Mouse (Mus musculus) E14TG2a.4 (cell line): ENCODE measurements around the gene Cdh15.

ENCODE experiments used
- H3K27me3 ChIP-seq: 2 replicates; pipeline ENCODE4 v1.6.1; 2014; ENCODE audit warnings: low read length, control low read depth; ENCODE audit not compliant: insufficient read depth
- H3K36me3 ChIP-seq: 2 replicates; pipeline ENCODE4 v1.6.1; 2014; ENCODE audit warnings: low read length, control low read depth; ENCODE audit not compliant: insufficient read depth
- H3K4me1 ChIP-seq: replicated peaks from 2 replicates; pipeline ENCODE4 v1.6.1; 2014; ENCODE audit warnings: low read depth, low read length, control low read depth
- H3K4me3 ChIP-seq: replicated peaks from 2 replicates; pipeline ENCODE4 v1.5.1; 2014; ENCODE audit warnings: mild to moderate bottlenecking, low read length
- H3K9me3 ChIP-seq: 2 replicates; pipeline ENCODE4 v1.6.1; 2014; ENCODE audit warnings: low read length, control low read depth
- CTCF ChIP-seq: conservative IDR thresholded peaks from 2 replicates; pipeline ENCODE4 v1.5.1; 2014; ENCODE audit warnings: low read length
- NANOG ChIP-seq: IDR thresholded peaks from 2 replicates; pipeline ENCODE4 v1.6.1; 2014; ENCODE audit warnings: borderline replicate concordance, low read length, mixed read lengths
- POU5F1 ChIP-seq: IDR thresholded peaks from 2 replicates; pipeline ENCODE4 v1.6.1; 2014; ENCODE audit warnings: low read length, borderline replicate concordance

Cdh15 gene

GRCm38 (mm10) chr8:122850641-122851240, 3.0 kb downstream of the Cdh15 start:
- Histone ChIP-seq H3K9me3 (no peaks in the 10 kb centered on the region), H3K36me3 (no peaks in the 10 kb centered on the region), H3K27me3 (peaks cover 24% of the 10 kb centered on the region; the same call in 1 of the 2 replicates), H3K4me1 (peaks cover 31% of the 10 kb centered on the region), H3K4me3 (no peak overlapping the region)
- TF ChIP-seq CTCF (no peak), NANOG (no peak), POU5F1 (no peak)

GRCm38 (mm10) chr8:122851692-122852545, 4.2 kb downstream of the Cdh15 start:
- Histone ChIP-seq H3K4me3 (no peak overlapping the region), H3K27me3 (peaks cover 19% of the 10 kb centered on the region; the same call in 1 of the 2 replicates), H3K4me1 (peaks cover 31% of the 10 kb centered on the region), H3K36me3 (no peaks in the 10 kb centered on the region), H3K9me3 (no peaks in the 10 kb centered on the region)
- TF ChIP-seq CTCF (no peak), NANOG (no peak), POU5F1 (no peak)

- Histone ChIP-seq H3K9me3 (no peaks in the 10 kb centered on the region), H3K4me1 (peaks cover 31% of the 10 kb centered on the region), H3K27me3 (peaks cover 17% of the 10 kb centered on the region; the same call in 1 of the 2 replicates), H3K36me3 (no peaks in the 10 kb centered on the region), H3K4me3 (no peak overlapping the region)
- TF ChIP-seq POU5F1, result no peak
- TF ChIP-seq CTCF, result no peak
- no peak for TF ChIP-seq NANOG
Measured at GRCm38 (mm10) chr8:122852546-122852905, 4.8 kb downstream of the Cdh15 start.

GRCm38 (mm10) chr8:122853340-122853771, 5.6 kb downstream of the Cdh15 start:
- no peak for TF ChIP-seq NANOG
- TF ChIP-seq CTCF, result no peak
- TF ChIP-seq POU5F1, result no peak
- no peaks in the 10 kb centered on the region for H3K9me3 ChIP-seq
- peaks cover 17% of the 10 kb centered on the region; the same call in 1 of the 2 replicates for H3K27me3 ChIP-seq

GRCm38 (mm10) chr8:122854388-122854787, 6.6 kb downstream of the Cdh15 start:
- Histone ChIP-seq H3K27me3 (peaks cover 10% of the 10 kb centered on the region; the same call in 1 of the 2 replicates), H3K4me1 (peaks cover 14% of the 10 kb centered on the region), H3K9me3 (no peaks in the 10 kb centered on the region), H3K36me3 (no peaks in the 10 kb centered on the region), H3K4me3 (no peak overlapping the region)
- TF ChIP-seq NANOG (no peak), POU5F1 (no peak), CTCF (no peak)

More at GRCm38 (mm10) chr8:122853340-122853771, 5.6 kb downstream of the Cdh15 start:
- H3K36me3 ChIP-seq, result no peaks in the 10 kb centered on the region
- peaks cover 25% of the 10 kb centered on the region for H3K4me1 ChIP-seq
- H3K4me3 ChIP-seq, result no peak overlapping the region

GRCm38 (mm10) chr8:122855123-122855522, 7.4 kb downstream of the Cdh15 start:
- Histone ChIP-seq H3K4me3 (no peak overlapping the region), H3K9me3 (no peaks in the 10 kb centered on the region), H3K4me1 (peaks cover 10% of the 10 kb centered on the region), H3K36me3 (no peaks in the 10 kb centered on the region), H3K27me3 (peaks cover 8% of the 10 kb centered on the region; the same call in 1 of the 2 replicates)
- TF ChIP-seq POU5F1, result no peak

- TF ChIP-seq NANOG (no peak), POU5F1 (no peak), CTCF (no peak)
- Histone ChIP-seq H3K4me3 (no peak overlapping the region), H3K27me3 (peaks cover 5% of the 10 kb centered on the region; the same call in 1 of the 2 replicates), H3K4me1 (peaks cover 13% of the 10 kb centered on the region), H3K36me3 (no peaks in the 10 kb centered on the region), H3K9me3 (no peaks in the 10 kb centered on the region)
Measured at GRCm38 (mm10) chr8:122856288-122856687, 8.5 kb downstream of the Cdh15 start.

GRCm38 (mm10) chr8:122859843-122860242, 12.1 kb downstream of the Cdh15 start:
- TF ChIP-seq NANOG (no peak), POU5F1 (no peak), CTCF (no peak)

More at GRCm38 (mm10) chr8:122859843-122860242, 12.1 kb downstream of the Cdh15 start:
- Histone ChIP-seq H3K27me3 (no peaks in the 10 kb centered on the region; the same call in 1 of the 2 replicates), H3K9me3 (peaks cover 18% of the 10 kb centered on the region), H3K4me1 (peaks cover 4% of the 10 kb centered on the region; the same call in 1 of the 2 replicates), H3K4me3 (no peak overlapping the region), H3K36me3 (no peaks in the 10 kb centered on the region)
